Mouse (Mus musculus): ENCODE data around the gene Cep152. TPM values are rescaled to one million over a fixed set of nuclear protein-coding genes. Genes with fewer than 3 reads are reported as not detected.

Cep152 gene
- polyA plus RNA-seq, 1 experiment: 9.7 TPM

DNA sequence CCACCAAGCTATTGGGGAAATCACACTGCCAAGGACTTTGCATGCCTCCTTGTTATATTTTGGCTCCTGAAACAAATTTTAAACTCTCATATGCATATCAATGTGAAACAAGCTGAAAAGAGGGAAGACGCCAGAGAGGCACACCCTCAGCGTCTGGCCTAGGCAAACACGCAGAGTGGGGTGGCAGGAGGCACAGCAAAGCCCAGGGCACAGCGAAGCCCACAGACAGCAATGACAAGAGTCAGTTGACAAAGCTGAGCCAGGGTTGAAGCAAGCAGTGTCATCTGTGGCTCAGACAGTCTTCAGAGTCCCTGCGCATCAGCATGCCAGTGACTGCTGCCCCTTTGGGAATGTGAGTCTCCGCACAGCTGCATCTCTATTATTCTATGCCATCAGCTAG, 20.0 kb upstream of the Cep152 start:
- H3K4me1 ChIP-seq (ENCODE audit: control insufficient read depth, insufficient read depth, low read length): no peaks in the 10 kb centered on the region
- no peaks in the 10 kb centered on the region for H3K36me3 ChIP-seq (ENCODE audit: control insufficient read depth, insufficient read depth, low read length, poor library complexity, severe bottlenecking)
- H3K27me3 ChIP-seq (ENCODE audit: control insufficient read depth, insufficient read depth, low read length, poor library complexity, severe bottlenecking): no peaks in the 10 kb centered on the region
- TF ChIP-seq EP300 (IDR thresholded peaks at IDR 0.05; ENCODE audit: insufficient read depth, low read depth, low read length): no peak
- no peak for TF ChIP-seq CTCF (IDR thresholded peaks at IDR 0.05; ENCODE audit: low read depth, low read length)
- TF ChIP-seq POLR2A (IDR thresholded peaks at IDR 0.05; ENCODE audit: insufficient read depth, low read length): no peak
- no peaks in the 10 kb centered on the region for H3K9me3 ChIP-seq (replicated peaks; ENCODE audit: control insufficient read depth, insufficient read depth, low read length, poor library complexity, severe bottlenecking)
- H3K27ac ChIP-seq (ENCODE audit: insufficient read depth, low read length): no peak overlapping the region
- H3K9ac ChIP-seq (ENCODE audit: low read depth, poor library complexity, severe bottlenecking): no peak overlapping the region
- H3K4me3 ChIP-seq (ENCODE audit: low read depth, low read length): no peak overlapping the region

DNA sequence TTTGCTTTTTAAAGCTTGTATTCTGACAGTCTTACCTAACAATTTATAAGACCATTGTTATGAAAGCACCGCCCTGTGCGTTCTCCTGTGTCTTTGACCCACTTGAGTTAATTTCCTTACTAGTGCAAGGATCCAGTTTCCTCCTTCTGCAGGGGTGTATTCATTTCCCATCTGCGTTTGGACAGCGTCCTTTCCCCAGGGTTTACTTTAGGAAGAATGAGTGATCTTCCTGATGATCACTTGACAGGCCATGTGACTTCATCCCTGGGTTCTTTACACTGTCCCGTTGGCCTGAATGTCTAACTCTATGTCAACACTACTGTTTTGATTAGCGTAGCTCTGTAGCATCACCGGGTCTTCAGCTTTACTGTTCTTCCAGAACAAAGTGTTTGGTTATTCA, 12.4 kb upstream of the Cep152 start:
- no peak overlapping the region for H3K4me3 ChIP-seq (ENCODE audit: low read depth, low read length)
- no peak overlapping the region for H3K27ac ChIP-seq (ENCODE audit: insufficient read depth, low read length)
- no peak overlapping the region for H3K9ac ChIP-seq (ENCODE audit: low read depth, poor library complexity, severe bottlenecking)
- TF ChIP-seq EP300 (IDR thresholded peaks at IDR 0.05; ENCODE audit: insufficient read depth, low read depth, low read length) (no peak), CTCF (IDR thresholded peaks at IDR 0.05; ENCODE audit: low read depth, low read length) (no peak), POLR2A (IDR thresholded peaks at IDR 0.05; ENCODE audit: insufficient read depth, low read length) (no peak)
- no peaks in the 10 kb centered on the region for H3K36me3 ChIP-seq (ENCODE audit: control insufficient read depth, insufficient read depth, low read length, poor library complexity, severe bottlenecking)
- no peaks in the 10 kb centered on the region for H3K27me3 ChIP-seq (ENCODE audit: control insufficient read depth, insufficient read depth, low read length, poor library complexity, severe bottlenecking)
- H3K9me3 ChIP-seq (replicated peaks; ENCODE audit: control insufficient read depth, insufficient read depth, low read length, poor library complexity, severe bottlenecking): peaks cover 21% of the 10 kb centered on the region
- no peaks in the 10 kb centered on the region for H3K4me1 ChIP-seq (ENCODE audit: control insufficient read depth, insufficient read depth, low read length)

DNA sequence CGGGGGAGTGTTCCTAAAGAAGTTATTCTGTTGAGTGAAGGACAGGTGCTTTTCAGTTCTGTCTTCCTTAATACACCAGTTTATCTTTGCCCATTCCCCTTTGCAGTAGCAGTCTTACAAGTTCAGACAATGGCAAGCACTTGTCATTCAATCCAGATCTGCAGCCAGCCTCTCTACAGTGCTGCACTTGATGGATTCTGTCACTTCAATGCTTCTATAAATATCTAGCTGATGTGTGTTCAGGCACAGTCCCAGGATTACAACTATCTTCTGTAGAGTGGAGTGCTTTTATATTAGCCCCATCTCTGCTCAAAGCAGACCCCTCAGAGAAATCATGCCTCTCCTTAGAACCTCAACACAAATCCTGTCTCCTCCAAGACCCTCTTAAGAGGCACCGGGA, 5.1 kb upstream of the Cep152 start:
- H3K4me3 ChIP-seq (ENCODE audit: low read depth, low read length): no peak overlapping the region
- no peaks in the 10 kb centered on the region for H3K27me3 ChIP-seq (ENCODE audit: control insufficient read depth, insufficient read depth, low read length, poor library complexity, severe bottlenecking)
- H3K27ac ChIP-seq (ENCODE audit: insufficient read depth, low read length): no peak overlapping the region

GRCm38 (mm10) chr2:125628487-125628886, 3.6 kb upstream of the Cep152 start:
- Histone ChIP-seq H3K27me3 (ENCODE audit: control insufficient read depth, insufficient read depth, low read length, poor library complexity, severe bottlenecking) (no peaks in the 10 kb centered on the region), H3K27ac (ENCODE audit: insufficient read depth, low read length) (no peak overlapping the region), H3K4me3 (ENCODE audit: low read depth, low read length) (no peak overlapping the region), H3K4me1 (ENCODE audit: control insufficient read depth, insufficient read depth, low read length) (no peaks in the 10 kb centered on the region), H3K9ac (ENCODE audit: low read depth, poor library complexity, severe bottlenecking) (no peak overlapping the region), H3K36me3 (ENCODE audit: control insufficient read depth, insufficient read depth, low read length, poor library complexity, severe bottlenecking) (no peaks in the 10 kb centered on the region), H3K9me3 (replicated peaks; ENCODE audit: control insufficient read depth, insufficient read depth, low read length, poor library complexity, severe bottlenecking) (peaks cover 23% of the 10 kb centered on the region)
- TF ChIP-seq EP300 (IDR thresholded peaks at IDR 0.05; ENCODE audit: insufficient read depth, low read depth, low read length) (no peak), POLR2A (IDR thresholded peaks at IDR 0.05; ENCODE audit: insufficient read depth, low read length) (no peak), CTCF (IDR thresholded peaks at IDR 0.05; ENCODE audit: low read depth, low read length) (no peak)

More for the DNA sequence above, 5.1 kb upstream of the Cep152 start:
- peaks cover 24% of the 10 kb centered on the region for H3K9me3 ChIP-seq (replicated peaks; ENCODE audit: control insufficient read depth, insufficient read depth, low read length, poor library complexity, severe bottlenecking)
- H3K36me3 ChIP-seq (ENCODE audit: control insufficient read depth, insufficient read depth, low read length, poor library complexity, severe bottlenecking): no peaks in the 10 kb centered on the region
- no peaks in the 10 kb centered on the region for H3K4me1 ChIP-seq (ENCODE audit: control insufficient read depth, insufficient read depth, low read length)
- no peak overlapping the region for H3K9ac ChIP-seq (ENCODE audit: low read depth, poor library complexity, severe bottlenecking)
- no peak for TF ChIP-seq EP300 (IDR thresholded peaks at IDR 0.05; ENCODE audit: insufficient read depth, low read depth, low read length)
- TF ChIP-seq POLR2A (IDR thresholded peaks at IDR 0.05; ENCODE audit: insufficient read depth, low read length): no peak
- TF ChIP-seq CTCF (IDR thresholded peaks at IDR 0.05; ENCODE audit: low read depth, low read length): no peak

DNA sequence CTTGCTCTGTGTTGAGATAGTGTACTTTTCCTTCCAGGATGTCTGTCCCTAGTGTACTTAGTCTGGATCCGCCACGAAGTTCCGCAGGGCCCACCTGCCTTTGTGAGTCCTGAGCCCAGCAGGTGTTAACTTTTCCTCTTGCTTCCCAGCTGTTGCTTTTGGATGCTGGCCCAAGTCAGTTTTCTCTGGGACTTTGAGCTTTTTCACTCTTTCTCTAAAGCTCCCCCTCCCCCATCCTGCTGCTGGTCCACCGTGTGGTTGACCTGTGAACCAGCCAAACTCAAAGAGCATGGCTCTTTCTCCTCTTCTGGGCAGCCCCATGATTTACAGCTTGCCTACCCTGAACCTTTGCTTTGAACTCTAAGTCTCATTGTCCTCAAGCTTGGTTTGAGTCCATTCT, 1.6 kb upstream of the Cep152 start:
- Histone ChIP-seq H3K9ac (ENCODE audit: low read depth, poor library complexity, severe bottlenecking) (no peak overlapping the region), H3K9me3 (replicated peaks; ENCODE audit: control insufficient read depth, insufficient read depth, low read length, poor library complexity, severe bottlenecking) (peaks cover 20% of the 10 kb centered on the region), H3K27ac (ENCODE audit: insufficient read depth, low read length) (no peak overlapping the region), H3K4me1 (ENCODE audit: control insufficient read depth, insufficient read depth, low read length) (no peaks in the 10 kb centered on the region), H3K27me3 (ENCODE audit: control insufficient read depth, insufficient read depth, low read length, poor library complexity, severe bottlenecking) (no peaks in the 10 kb centered on the region), H3K36me3 (ENCODE audit: control insufficient read depth, insufficient read depth, low read length, poor library complexity, severe bottlenecking) (no peaks in the 10 kb centered on the region), H3K4me3 (ENCODE audit: low read depth, low read length) (no peak overlapping the region)
- TF ChIP-seq EP300 (IDR thresholded peaks at IDR 0.05; ENCODE audit: insufficient read depth, low read depth, low read length) (no peak), CTCF (IDR thresholded peaks at IDR 0.05; ENCODE audit: low read depth, low read length) (no peak), POLR2A (IDR thresholded peaks at IDR 0.05; ENCODE audit: insufficient read depth, low read length) (no peak)

DNA sequence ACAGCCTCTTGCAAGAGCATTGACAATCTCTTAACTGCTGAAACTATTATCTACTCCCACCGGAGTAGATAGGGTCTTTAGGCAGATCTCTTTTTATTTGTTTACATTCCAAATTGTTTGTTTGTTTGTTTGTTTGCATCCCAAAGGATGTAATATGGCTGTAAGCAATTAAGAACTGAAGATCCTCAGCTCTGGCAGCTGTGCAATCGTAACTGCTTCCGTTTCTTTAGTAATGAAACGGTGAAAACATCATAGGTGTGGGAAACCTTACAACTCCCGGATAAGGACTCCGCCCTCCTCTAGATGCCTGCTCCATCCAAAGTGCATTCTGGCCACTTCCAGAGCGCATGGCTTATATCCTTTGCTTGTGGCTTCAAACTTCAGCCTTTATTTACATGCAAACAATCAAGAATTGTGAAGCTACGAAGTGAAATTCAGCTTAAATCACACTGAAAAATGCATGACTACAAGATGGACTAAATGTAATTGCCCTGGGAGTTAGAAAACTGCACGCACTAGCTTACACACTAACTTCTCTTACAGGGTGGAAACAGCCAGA, 707 bp downstream of the Cep152 start:
- Histone ChIP-seq H3K27me3 (ENCODE audit: control insufficient read depth, insufficient read depth, low read length, poor library complexity, severe bottlenecking) (no peaks in the 10 kb centered on the region), H3K9me3 (replicated peaks; ENCODE audit: control insufficient read depth, insufficient read depth, low read length, poor library complexity, severe bottlenecking) (peaks cover 8% of the 10 kb centered on the region; the same call in 1 of the 2 replicates), H3K9ac (ENCODE audit: low read depth, poor library complexity, severe bottlenecking) (peak overlapping the region; percentile 86), H3K36me3 (ENCODE audit: control insufficient read depth, insufficient read depth, low read length, poor library complexity, severe bottlenecking) (peaks cover 11% of the 10 kb centered on the region), H3K27ac (ENCODE audit: insufficient read depth, low read length) (no peak overlapping the region), H3K4me1 (ENCODE audit: control insufficient read depth, insufficient read depth, low read length) (no peaks in the 10 kb centered on the region), H3K4me3 (ENCODE audit: low read depth, low read length) (peak overlapping the region; percentile 78)
- no peak for TF ChIP-seq POLR2A (IDR thresholded peaks at IDR 0.05; ENCODE audit: insufficient read depth, low read length)

All from ES-Bruce4 (cell line).